Mouse (Mus musculus): ENCODE results near the gene Uts2b. TPM values are rescaled to one million over a fixed set of nuclear protein-coding genes. Genes with fewer than 3 reads are reported as not detected.

Gene Uts2b
- total and polyA plus RNA-seq, 2 experiments, result not detected

DNA sequence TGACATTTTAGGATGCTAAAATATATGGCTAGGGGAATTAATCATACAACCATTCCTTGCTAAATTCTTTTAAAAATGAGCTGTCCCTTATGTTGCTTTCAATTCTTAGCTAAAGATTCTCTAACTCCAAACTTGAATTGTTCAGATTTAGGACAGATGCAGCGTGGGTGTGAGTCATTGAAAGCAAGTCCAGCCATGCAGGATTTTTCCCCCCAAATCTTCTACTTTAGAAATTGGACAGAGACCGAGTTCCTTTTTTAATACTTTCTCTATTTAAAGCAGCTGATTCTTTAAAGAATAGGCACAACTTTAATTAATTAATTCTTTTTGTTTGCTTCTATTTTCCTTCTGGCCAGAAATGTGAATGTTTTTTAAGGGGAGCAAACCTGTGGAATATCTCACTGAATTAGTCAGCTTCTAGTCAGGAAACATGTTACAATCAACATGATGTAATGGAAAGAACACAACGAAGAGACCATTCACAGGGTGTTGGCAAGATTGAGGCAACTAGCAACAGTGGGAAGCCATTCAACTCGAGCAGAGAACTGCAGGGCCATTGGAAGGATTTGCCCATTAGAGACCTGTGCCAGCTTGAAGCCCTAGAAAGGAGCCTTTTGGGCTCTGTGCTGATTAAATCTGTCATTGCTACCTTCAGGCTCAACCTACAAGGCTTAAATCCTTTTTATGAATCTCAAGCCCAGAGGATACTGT is 15.0 kb upstream of the Uts2b start:
- no peak overlapping the region for H3K4me3 ChIP-seq (ENCODE audit: insufficient read depth, low read depth, low read length)
- DNase-seq (ENCODE audit: extremely low read depth, low read depth, low spot score), result no peak
- H3K36me3 ChIP-seq (ENCODE audit: control insufficient read depth, insufficient read depth, low read length), result no peaks in the 10 kb centered on the region
- 77% methylated on average over 4 of the region's 4 CpGs for WGBS
- H3K27ac ChIP-seq (replicated peaks; ENCODE audit: insufficient read depth, low read depth, low read length), result no peak overlapping the region
- H3K4me1 ChIP-seq (ENCODE audit: control insufficient read depth, insufficient read depth, low read length), result peaks cover 4% of the 10 kb centered on the region; the same call in 1 of the 2 replicates
- H3K27me3 ChIP-seq (ENCODE audit: control insufficient read depth, insufficient read depth, low read length), result no peaks in the 10 kb centered on the region
- no peak overlapping the region for H3K9ac ChIP-seq (ENCODE audit: low read depth, low read length)
- TF ChIP-seq POLR2A (IDR thresholded peaks at IDR 0.05; ENCODE audit: extremely low read depth, insufficient read depth, low read length) (no peak), CTCF (IDR thresholded peaks at IDR 0.05; ENCODE audit: low read depth, low read length) (no peak)
- H3K79me2 ChIP-seq (ENCODE audit: control insufficient read depth, insufficient read depth, low read length), result peaks cover 11% of the 10 kb centered on the region

DNA sequence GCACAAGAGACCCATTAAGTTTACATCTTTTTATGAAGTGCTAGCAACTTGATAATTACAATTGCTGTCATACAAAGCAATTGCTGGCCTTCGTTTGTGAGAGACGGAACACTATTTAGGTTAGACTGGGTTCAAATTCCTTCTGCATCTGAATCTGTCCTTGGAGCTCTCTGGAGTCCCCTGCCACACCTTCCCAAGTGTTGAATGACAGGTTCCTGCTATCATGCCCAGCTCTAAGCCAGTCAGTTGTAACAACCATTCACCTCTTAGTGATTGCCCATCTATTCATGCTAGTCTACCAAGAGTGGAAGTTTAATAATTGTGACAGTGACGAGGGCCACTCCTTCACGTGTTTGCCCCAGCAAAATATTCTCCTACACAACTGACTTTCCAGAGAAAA is 12.2 kb upstream of the Uts2b start:
- WGBS, result 90% methylated on average over 4 of the region's 4 CpGs
- no peaks in the 10 kb centered on the region for H3K36me3 ChIP-seq (ENCODE audit: control insufficient read depth, insufficient read depth, low read length)
- DNase-seq (ENCODE audit: extremely low read depth, low read depth, low spot score), result no peak
- H3K9ac ChIP-seq (ENCODE audit: low read depth, low read length), result no peak overlapping the region
- TF ChIP-seq CTCF (IDR thresholded peaks at IDR 0.05; ENCODE audit: low read depth, low read length), result no peak
- TF ChIP-seq POLR2A (IDR thresholded peaks at IDR 0.05; ENCODE audit: extremely low read depth, insufficient read depth, low read length), result no peak
- no peaks in the 10 kb centered on the region for H3K79me2 ChIP-seq (ENCODE audit: control insufficient read depth, insufficient read depth, low read length)
- no peak overlapping the region for H3K27ac ChIP-seq (replicated peaks; ENCODE audit: insufficient read depth, low read depth, low read length)
- no peak overlapping the region for H3K4me3 ChIP-seq (ENCODE audit: insufficient read depth, low read depth, low read length)
- no peaks in the 10 kb centered on the region for H3K27me3 ChIP-seq (ENCODE audit: control insufficient read depth, insufficient read depth, low read length)
- no peaks in the 10 kb centered on the region; the same call in 1 of the 2 replicates for H3K4me1 ChIP-seq (ENCODE audit: control insufficient read depth, insufficient read depth, low read length)

DNA sequence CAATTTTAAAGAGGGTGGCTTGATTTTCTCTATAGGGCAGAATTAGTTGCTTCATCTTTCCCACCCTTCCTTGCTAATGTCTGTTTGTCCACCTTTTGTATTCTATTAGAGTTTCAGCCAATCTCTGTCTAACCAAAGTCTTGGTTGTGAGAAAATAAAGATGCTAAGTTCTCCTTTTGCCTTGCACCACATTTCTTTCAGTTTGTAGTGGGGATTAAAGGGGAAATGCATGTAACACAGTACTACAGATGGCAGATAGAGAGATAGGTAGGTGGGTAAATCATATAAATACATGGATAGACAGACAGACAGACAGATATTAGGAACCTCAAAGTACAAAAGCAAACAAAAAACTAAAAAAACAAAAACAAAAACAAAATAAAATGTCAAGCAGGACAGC is 6.5 kb upstream of the Uts2b start:
- Histone ChIP-seq H3K9ac (ENCODE audit: low read depth, low read length) (no peak overlapping the region), H3K4me3 (ENCODE audit: insufficient read depth, low read depth, low read length) (no peak overlapping the region), H3K27me3 (ENCODE audit: control insufficient read depth, insufficient read depth, low read length) (no peaks in the 10 kb centered on the region), H3K36me3 (ENCODE audit: control insufficient read depth, insufficient read depth, low read length) (no peaks in the 10 kb centered on the region), H3K79me2 (ENCODE audit: control insufficient read depth, insufficient read depth, low read length) (no peaks in the 10 kb centered on the region), H3K27ac (replicated peaks; ENCODE audit: insufficient read depth, low read depth, low read length) (no peak overlapping the region), H3K4me1 (ENCODE audit: control insufficient read depth, insufficient read depth, low read length) (peaks cover 5% of the 10 kb centered on the region)
- DNase-seq (ENCODE audit: extremely low read depth, low read depth, low spot score), result no peak
- TF ChIP-seq POLR2A (IDR thresholded peaks at IDR 0.05; ENCODE audit: extremely low read depth, insufficient read depth, low read length) (no peak), CTCF (IDR thresholded peaks at IDR 0.05; ENCODE audit: low read depth, low read length) (no peak)

DNA sequence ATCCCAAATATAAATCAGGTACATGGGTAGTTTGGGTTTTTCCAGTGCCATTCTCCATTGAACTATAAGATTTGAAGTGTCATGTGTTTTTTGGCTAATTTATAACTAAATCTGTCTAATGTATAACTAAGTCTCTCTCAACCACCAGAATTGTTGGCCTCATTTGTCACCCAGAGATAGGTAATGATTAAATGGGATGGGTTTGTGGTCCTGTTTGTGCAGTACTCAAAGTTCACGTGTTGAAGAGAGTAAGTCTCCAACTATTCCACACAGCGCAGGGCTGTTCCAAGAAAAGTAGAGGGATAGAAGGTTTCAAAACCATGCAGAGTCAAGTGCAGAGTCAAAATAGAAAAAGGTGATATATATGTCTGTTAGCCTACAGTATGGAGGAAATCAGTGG is 5.3 kb upstream of the Uts2b start:
- no peak overlapping the region for H3K9ac ChIP-seq (ENCODE audit: low read depth, low read length)
- peaks cover 5% of the 10 kb centered on the region for H3K4me1 ChIP-seq (ENCODE audit: control insufficient read depth, insufficient read depth, low read length)
- TF ChIP-seq POLR2A (IDR thresholded peaks at IDR 0.05; ENCODE audit: extremely low read depth, insufficient read depth, low read length), result no peak
- no peak for TF ChIP-seq CTCF (IDR thresholded peaks at IDR 0.05; ENCODE audit: low read depth, low read length)
- H3K36me3 ChIP-seq (ENCODE audit: control insufficient read depth, insufficient read depth, low read length), result no peaks in the 10 kb centered on the region
- no peaks in the 10 kb centered on the region for H3K79me2 ChIP-seq (ENCODE audit: control insufficient read depth, insufficient read depth, low read length)
- H3K27me3 ChIP-seq (ENCODE audit: control insufficient read depth, insufficient read depth, low read length), result no peaks in the 10 kb centered on the region
- DNase-seq (ENCODE audit: extremely low read depth, low read depth, low spot score), result peak; percentile 98
- H3K27ac ChIP-seq (replicated peaks; ENCODE audit: insufficient read depth, low read depth, low read length), result peak overlapping the region; percentile 24; the same call in 1 of the 2 replicates
- no peak overlapping the region for H3K4me3 ChIP-seq (ENCODE audit: insufficient read depth, low read depth, low read length)
- 24% methylated on average over 2 of the region's 2 CpGs for WGBS

DNA sequence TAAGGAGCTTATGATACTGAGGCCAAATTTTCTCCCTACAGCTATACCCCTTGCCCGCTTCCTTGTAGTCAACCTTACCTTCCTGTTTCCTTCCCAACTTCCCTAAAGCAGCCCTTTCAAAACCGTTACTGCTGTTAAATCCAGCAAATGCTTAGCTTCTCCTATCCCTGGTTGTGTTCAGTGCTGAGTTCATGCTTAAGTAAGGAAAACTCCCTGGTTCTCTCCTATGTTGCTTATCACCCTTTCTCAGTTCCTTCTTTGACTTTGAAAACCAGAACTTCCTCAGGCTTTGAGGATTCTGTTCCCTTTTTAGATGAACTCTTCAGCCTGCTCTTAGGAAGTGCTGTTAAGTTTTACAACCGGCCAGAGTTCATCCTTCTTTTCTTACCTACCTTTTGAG is 4.1 kb upstream of the Uts2b start:
- Histone ChIP-seq H3K9ac (ENCODE audit: low read depth, low read length) (no peak overlapping the region), H3K27me3 (ENCODE audit: control insufficient read depth, insufficient read depth, low read length) (no peaks in the 10 kb centered on the region), H3K4me1 (ENCODE audit: control insufficient read depth, insufficient read depth, low read length) (peaks cover 5% of the 10 kb centered on the region), H3K36me3 (ENCODE audit: control insufficient read depth, insufficient read depth, low read length) (no peaks in the 10 kb centered on the region), H3K4me3 (ENCODE audit: insufficient read depth, low read depth, low read length) (no peak overlapping the region), H3K27ac (replicated peaks; ENCODE audit: insufficient read depth, low read depth, low read length) (no peak overlapping the region), H3K79me2 (ENCODE audit: control insufficient read depth, insufficient read depth, low read length) (no peaks in the 10 kb centered on the region)
- peak; percentile 53 for DNase-seq (ENCODE audit: extremely low read depth, low read depth, low spot score)
- 70% methylated on average over 3 of the region's 3 CpGs for WGBS
- no peak for TF ChIP-seq CTCF (IDR thresholded peaks at IDR 0.05; ENCODE audit: low read depth, low read length)
- TF ChIP-seq POLR2A (IDR thresholded peaks at IDR 0.05; ENCODE audit: extremely low read depth, insufficient read depth, low read length), result no peak

DNA sequence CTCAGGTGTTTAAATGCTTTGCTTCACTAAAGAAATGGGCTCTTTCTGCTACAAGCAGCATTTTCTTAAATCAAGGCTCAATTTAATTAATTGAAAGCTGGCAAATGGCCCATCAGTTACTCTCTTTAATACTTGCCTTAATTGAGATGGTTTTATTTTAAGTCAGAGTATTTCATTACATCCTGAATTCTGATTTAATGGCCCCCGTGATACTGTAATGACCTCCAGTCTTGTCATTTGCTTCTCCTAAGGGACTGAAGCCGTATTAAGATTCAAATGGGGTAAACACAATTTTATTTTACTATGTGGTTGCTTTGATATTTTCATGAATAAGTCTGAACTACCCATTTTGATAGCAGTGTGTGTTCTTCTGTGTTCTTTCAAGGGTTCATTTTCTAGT is 661 bp upstream of the Uts2b start:
- no peak for DNase-seq (ENCODE audit: extremely low read depth, low read depth, low spot score)
- WGBS, result 87% methylated on average over 2 of the region's 2 CpGs
- Histone ChIP-seq H3K79me2 (ENCODE audit: control insufficient read depth, insufficient read depth, low read length) (no peaks in the 10 kb centered on the region), H3K9ac (ENCODE audit: low read depth, low read length) (no peak overlapping the region), H3K36me3 (ENCODE audit: control insufficient read depth, insufficient read depth, low read length) (no peaks in the 10 kb centered on the region), H3K27ac (replicated peaks; ENCODE audit: insufficient read depth, low read depth, low read length) (no peak overlapping the region), H3K27me3 (ENCODE audit: control insufficient read depth, insufficient read depth, low read length) (no peaks in the 10 kb centered on the region), H3K4me3 (ENCODE audit: insufficient read depth, low read depth, low read length) (no peak overlapping the region), H3K4me1 (ENCODE audit: control insufficient read depth, insufficient read depth, low read length) (peaks cover 2% of the 10 kb centered on the region; the same call in 1 of the 2 replicates)
- TF ChIP-seq POLR2A (IDR thresholded peaks at IDR 0.05; ENCODE audit: extremely low read depth, insufficient read depth, low read length) (no peak), CTCF (IDR thresholded peaks at IDR 0.05; ENCODE audit: low read depth, low read length) (no peak)

Data from liver, adult 2 months (tissue).